Mouse (Mus musculus) urinary bladder, adult 18-20 months (tissue): Measurements from ENCODE around the gene Nif3l1.

ENCODE experiments used
- DNase-seq, 2 experiments: peaks; one replicate each; pipeline ENCODE4 v3.0.0; 2022; ENCODE audit warnings: low spot score in 2 of 2, mixed read lengths in 2 of 2

The Nif3l1 gene

GRCm38 (mm10) chr1:58445143-58445722 is at the start of gene Nif3l1, which contains the start of gene Ppil3:
Gene Nif3l1 (plus strand): TSS chr1:58445151.
Gene Ppil3 (minus strand): TSS chr1:58445486.
- DNase-seq, result peak; percentile 80 to 85

GRCm38 (mm10) chr1:58395341-58395740 is 49.6 kb upstream of the Nif3l1 start:
- no peak for DNase-seq

GRCm38 (mm10) chr1:58396179-58396578 is 48.8 kb upstream of the Nif3l1 start:
- DNase-seq, result no peak

GRCm38 (mm10) chr1:58397731-58398130 is 47.2 kb upstream of the Nif3l1 start:
- DNase-seq, result no peak

- DNase-seq, result no peak
These were observed 43.6 kb upstream of the Nif3l1 start for GRCm38 (mm10) chr1:58401396-58401795.

GRCm38 (mm10) chr1:58403745-58404144 is 41.2 kb upstream of the Nif3l1 start:
- no peak for DNase-seq

GRCm38 (mm10) chr1:58407321-58407720 is 37.6 kb upstream of the Nif3l1 start:
- no peak for DNase-seq

- DNase-seq, result no peak
These were observed 36.8 kb upstream of the Nif3l1 start for GRCm38 (mm10) chr1:58408141-58408540.

GRCm38 (mm10) chr1:58409553-58410197 is 35.3 kb upstream of the Nif3l1 start:
- DNase-seq, result no peak

- DNase-seq, result no peak
These were observed 34.8 kb upstream of the Nif3l1 start for GRCm38 (mm10) chr1:58410198-58410588.

GRCm38 (mm10) chr1:58410776-58411175 is 34.2 kb upstream of the Nif3l1 start:
- no peak for DNase-seq

- no peak for DNase-seq
These were observed 29.5 kb upstream of the Nif3l1 start for GRCm38 (mm10) chr1:58415442-58415841.

GRCm38 (mm10) chr1:58416048-58416447 is 28.9 kb upstream of the Nif3l1 start:
- DNase-seq, result no peak

- DNase-seq, result no peak
These were observed 24.9 kb upstream of the Nif3l1 start for GRCm38 (mm10) chr1:58420032-58420431.

GRCm38 (mm10) chr1:58420961-58421360 is 24.0 kb upstream of the Nif3l1 start:
- DNase-seq, result no peak

- DNase-seq, result no peak
These were observed 22.1 kb upstream of the Nif3l1 start for GRCm38 (mm10) chr1:58422879-58423278.

GRCm38 (mm10) chr1:58423371-58424248 is 21.3 kb upstream of the Nif3l1 start, which contains the start of gene Clk1:
Gene Clk1 (minus strand): TSS chr1:58424066.
- peak; percentile 96 to 99 for DNase-seq

GRCm38 (mm10) chr1:58424551-58424950 is 20.4 kb upstream of the Nif3l1 start:
- DNase-seq, result no peak

GRCm38 (mm10) chr1:58444691-58445090 is 260 bp upstream of the Nif3l1 start:
- DNase-seq, result no peak

- no peak for DNase-seq
These were observed 910 bp downstream of the Nif3l1 start for GRCm38 (mm10) chr1:58445861-58446260.

GRCm38 (mm10) chr1:58447766-58448165 is 2.8 kb downstream of the Nif3l1 start:
- DNase-seq, result no peak

- no peak for DNase-seq
These were observed 3.4 kb downstream of the Nif3l1 start for GRCm38 (mm10) chr1:58448396-58448795.
